ENCODE assay signal across 11 mouse cellular contexts in the genomic region with DNA sequence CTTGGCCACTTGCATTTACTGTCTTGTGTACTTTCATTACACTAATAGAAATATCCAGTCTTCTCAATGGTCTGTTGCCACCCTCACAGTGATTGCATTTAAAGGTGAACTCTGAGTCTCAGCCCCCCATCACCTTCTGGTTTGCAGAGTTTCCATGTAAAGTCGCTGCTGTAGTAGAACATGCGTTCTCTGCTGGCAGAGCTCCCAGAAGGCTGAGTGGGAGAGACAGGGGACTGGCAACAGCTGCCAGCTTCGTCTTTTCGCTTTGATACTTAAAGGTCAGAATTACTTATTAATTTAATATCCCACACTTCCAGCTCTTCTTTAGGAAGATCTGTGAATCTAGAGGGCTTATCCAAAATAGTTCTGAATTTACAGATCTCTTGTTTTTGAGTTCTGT. TPM values are rescaled to one million over a fixed set of nuclear protein-coding genes. Genes with fewer than 3 reads are reported as not detected.
DNase-seq lines count a peak whose midpoint lies in the region; ATAC-seq and TF ChIP-seq lines count a peak whose summit lies in the region.
"Had no signal": no experiment of that assay in that cellular context is flagged by ENCODE, and none has a peak within 500 bp of the region (broad histone marks: within the 10 kb centered on the region; RNA-seq: fewer than 3 reads in every experiment).

No protein-coding gene starts in this region.

- intact Hi-C loops in heart, postnatal 25 days (cut with DNase I): no loop called here
- intact Hi-C loops in left cerebral cortex, postnatal 25 days (cut with DNase I): no loop called here

- no peak overlapping the region for H3K4me3 ChIP-seq in liver, embryonic 11.5 days (ENCODE audit: low read depth, low read length)
- H3K4me3 ChIP-seq: hindbrain, embryonic 10.5 days; midbrain, embryonic 10.5 days had no signal

- H3K27me3 ChIP-seq in liver, embryonic 11.5 days (replicated peaks; ENCODE audit: control insufficient read depth, insufficient read depth, low read length): no peaks in the 10 kb centered on the region
- H3K27me3 ChIP-seq: CH12.LX had no signal

- no peak for TF ChIP-seq CTCF in brain, embryonic 14.5 days (IDR thresholded peaks at IDR 0.05; ENCODE audit: borderline replicate concordance, extremely low read depth, insufficient read depth, insufficient read length)

- H3K4me2 ChIP-seq in liver, embryonic 11.5 days: no peak overlapping the region

- 80% methylated on average over 4 of the region's 4 CpGs for WGBS in liver, embryonic 11.5 days

- peak; percentile 33 for DNase-seq in heart, adult 8-10 months (ENCODE audit: low spot score)
- no peak for DNase-seq in heart, postnatal 25 days (ENCODE audit: low spot score)
- DNase-seq in adrenal gland, postnatal 10 days: peak; percentile 54
- DNase-seq in brain, embryonic 14.5 days (ENCODE audit: low read depth): peak; percentile 67
- peak; percentile 43 to 71 for DNase-seq in left cerebral cortex, postnatal 25 days (ENCODE audit: low spot score in 2 of 2)
- no peak for DNase-seq in liver, embryonic 11.5 days (ENCODE audit: low spot score)
- no peak for DNase-seq in urinary bladder, adult 18-20 months (ENCODE audit: low spot score in 2 of 2)
- DNase-seq: kidney, adult 2 months had no signal

- no peaks in the 10 kb centered on the region for H3K9me3 ChIP-seq in liver, embryonic 11.5 days (ENCODE audit: control insufficient read depth, low read length)
- H3K9me3 ChIP-seq: hindbrain, embryonic 10.5 days; midbrain, embryonic 10.5 days had no signal

- no peaks in the 10 kb centered on the region for H3K4me1 ChIP-seq in liver, embryonic 11.5 days (replicated peaks; ENCODE audit: control insufficient read depth, insufficient read depth, low read length)
- H3K4me1 ChIP-seq: hindbrain, embryonic 10.5 days; midbrain, embryonic 10.5 days had no signal

- H3K27ac ChIP-seq in liver, embryonic 11.5 days (ENCODE audit: low read depth, low read length): no peak overlapping the region
- H3K27ac ChIP-seq: hindbrain, embryonic 10.5 days; midbrain, embryonic 10.5 days had no signal

- no peak for TF ChIP-seq POLR2A in brain, embryonic 14.5 days (IDR thresholded peaks at IDR 0.05; ENCODE audit: borderline replicate concordance, extremely low read depth, insufficient read depth, insufficient read length, poor library complexity, severe bottlenecking)

- H3K9ac ChIP-seq in liver, embryonic 11.5 days (ENCODE audit: low read depth, low read length): no peak overlapping the region

- ATAC-seq in liver, embryonic 11.5 days (replicated peaks; ENCODE audit: low FRiP score): no peak

- no peaks in the 10 kb centered on the region for H3K36me3 ChIP-seq in liver, embryonic 11.5 days (ENCODE audit: control insufficient read depth, insufficient read depth, low read length)
- H3K36me3 ChIP-seq: hindbrain, embryonic 10.5 days; midbrain, embryonic 10.5 days had no signal

RNA-seq across cellular contexts. Expression of a gene that starts 8.7 kb away (rescaled TPM):
- 1 to 10 TPM; 5.2 to 9.7 (median 7.2) TPM for total RNA-seq in heart, adult 8-10 months (2022)
- 1 to 10 TPM; 2.7 to 3.4 TPM for total RNA-seq in heart, postnatal 25 days (2021)
- 10 to 100 TPM; 11.4 to 12.6 TPM for total RNA-seq in adrenal gland, postnatal 10 days (2021)
- polyA plus RNA-seq in brain, embryonic 14.5 days (2012; rRNA removed): 35.2 and 46.7 TPM in 2 replicates
- 100 to 1,000 TPM; 275 to 288 TPM for total RNA-seq in left cerebral cortex, postnatal 25 days (2021)
- polyA plus RNA-seq in liver, embryonic 11.5 days (2014; fragmentation: Nextera tagmentation; extraction: Ambion mirVana): 0.67 and 0.69 TPM in 2 replicates
- total RNA-seq: CH12.LX had no signal

Comparison
In these comparisons a context has a peak if more than half of its experiments do, and no peak if none do; other contexts are left out.
1. DNase-seq: peak in heart, adult 8-10 months (single experiment), adrenal gland, postnatal 10 days (single experiment), brain, embryonic 14.5 days (single experiment) and left cerebral cortex, postnatal 25 days (2 of 2); none in heart, postnatal 25 days (single experiment), liver, embryonic 11.5 days (single experiment) and urinary bladder, adult 18-20 months (0 of 2).
2. RNA of a gene that starts 8.7 kb away (total RNA-seq): 275 to 288 TPM in left cerebral cortex, postnatal 25 days; 11.4 to 12.6 TPM in adrenal gland, postnatal 10 days, 5.2 to 9.7 TPM in heart, adult 8-10 months and 2.7 to 3.4 TPM in heart, postnatal 25 days; every median in the first group is over 10 times any median in the second.